Mouse (Mus musculus) sigmoid colon, adult 10 weeks (tissue): ENCODE results near the gene Adam15. TPM values are rescaled to one million over a fixed set of nuclear protein-coding genes. Genes with fewer than 3 reads are reported as not detected.

Experiments used
- polyA plus RNA-seq: library from polyadenylated mRNA; stranded (reverse); fragments of 350-450 nt; fragmentation: Illumina TruSeq; extraction: RNeasy Lipid Tissue Mini Kit (QIAGEN cat#74804); gene quantifications from one replicate; pipeline ENCODE4 v1.2.3, GENCODE M21; 2014; ENCODE audit warnings: low read depth, low replicate concordance

The Adam15 gene
- 14.9 TPM for polyA plus RNA-seq

GRCm38 (mm10) chr3:89349869-89350501 is at the start of gene Adam15:
Gene Adam15 (minus strand): TSS chr3:89349996.

DNA sequence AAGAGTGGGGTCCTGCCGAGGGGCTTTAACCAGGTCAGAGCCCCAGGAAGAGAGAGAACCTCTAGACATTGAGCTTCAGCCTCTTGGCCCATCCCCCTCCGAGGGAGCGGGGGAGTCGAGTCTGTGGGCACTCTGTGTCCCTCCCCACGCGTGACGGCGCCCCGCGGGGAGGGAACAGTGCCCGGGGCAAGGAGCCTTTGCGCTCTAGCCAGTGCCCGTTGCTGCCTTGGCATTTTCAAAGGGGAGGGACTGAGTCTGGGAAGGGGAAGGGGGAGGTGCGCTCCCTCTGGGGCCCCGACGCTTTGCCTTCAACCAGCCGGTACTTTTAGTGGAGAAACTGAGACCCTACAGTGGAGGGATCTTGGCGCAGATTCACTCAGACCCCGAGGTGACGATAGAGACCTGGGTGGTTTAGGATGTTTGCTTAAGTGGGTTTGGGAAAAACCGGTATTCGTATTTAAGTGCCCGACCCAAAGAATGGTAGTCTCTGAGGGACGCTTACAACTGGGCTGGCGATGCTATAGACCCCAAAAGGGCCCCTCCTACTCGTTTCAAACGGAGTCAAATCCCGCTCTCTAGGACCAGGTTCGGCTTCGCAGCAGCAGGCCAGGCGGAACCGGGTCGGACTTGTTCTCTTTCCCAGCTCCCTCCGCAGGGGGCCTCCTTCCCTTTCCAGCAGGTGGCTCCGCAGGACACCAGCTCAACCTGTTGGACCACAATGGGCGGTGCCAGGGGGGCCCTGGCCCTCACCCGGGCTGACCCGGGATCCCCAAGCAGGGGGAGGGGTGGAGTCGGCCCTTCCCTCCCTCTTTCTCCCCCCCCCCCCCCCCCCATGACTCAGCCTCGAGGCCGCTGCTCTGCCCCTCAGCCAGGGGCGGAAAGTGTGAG is 44.5 kb upstream of the Adam15 start, which contains the start of gene Zbtb7b:
Gene Zbtb7b, minus strand, starts transcription at position 771 of the 888 bp plus-strand sequence.

DNA sequence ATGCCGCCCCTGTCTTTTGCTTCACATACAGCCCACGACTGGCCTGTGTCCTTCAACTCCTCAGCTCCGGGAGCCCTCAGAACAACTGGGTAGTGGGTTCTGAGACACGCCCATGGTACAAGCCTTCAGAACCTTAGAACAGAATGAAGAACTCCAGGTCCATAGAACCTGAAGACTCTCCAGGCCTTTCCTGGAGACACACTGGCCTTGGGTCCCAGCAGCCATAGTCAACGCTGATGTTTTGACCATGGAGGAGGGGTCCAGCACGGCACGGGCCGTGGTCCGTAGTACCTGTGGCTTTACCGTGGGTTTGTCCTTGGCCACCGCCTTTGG is 15.3 kb upstream of the Adam15 start, which contains the start of gene Dcst1:
Gene Dcst1, minus strand, starts transcription at position 101 of the 333 bp plus-strand sequence.

DNA sequence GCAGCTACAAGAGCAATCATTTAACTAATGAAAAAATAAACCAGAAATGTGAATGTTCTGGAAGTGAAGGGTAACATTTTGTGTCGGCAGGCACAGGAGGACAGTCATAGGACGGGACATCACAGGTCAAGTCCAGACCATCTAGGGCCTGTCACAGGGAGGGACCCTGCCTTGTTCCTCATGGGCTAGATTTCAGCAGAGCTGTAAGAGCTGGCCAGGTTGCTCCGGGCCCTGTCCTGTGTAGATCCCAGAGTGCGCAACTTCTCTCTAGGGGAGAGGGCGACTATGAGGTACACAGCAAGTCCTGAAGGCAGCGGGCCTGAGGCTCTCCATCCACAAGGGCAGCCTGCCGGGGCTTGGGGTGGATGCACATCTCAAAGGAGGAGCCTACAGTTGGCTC is 11.9 kb upstream of the Adam15 start, which contains the start of gene Dcst2:
Gene Dcst2, plus strand, starts transcription at position 301 of the 400 bp plus-strand sequence.

DNA sequence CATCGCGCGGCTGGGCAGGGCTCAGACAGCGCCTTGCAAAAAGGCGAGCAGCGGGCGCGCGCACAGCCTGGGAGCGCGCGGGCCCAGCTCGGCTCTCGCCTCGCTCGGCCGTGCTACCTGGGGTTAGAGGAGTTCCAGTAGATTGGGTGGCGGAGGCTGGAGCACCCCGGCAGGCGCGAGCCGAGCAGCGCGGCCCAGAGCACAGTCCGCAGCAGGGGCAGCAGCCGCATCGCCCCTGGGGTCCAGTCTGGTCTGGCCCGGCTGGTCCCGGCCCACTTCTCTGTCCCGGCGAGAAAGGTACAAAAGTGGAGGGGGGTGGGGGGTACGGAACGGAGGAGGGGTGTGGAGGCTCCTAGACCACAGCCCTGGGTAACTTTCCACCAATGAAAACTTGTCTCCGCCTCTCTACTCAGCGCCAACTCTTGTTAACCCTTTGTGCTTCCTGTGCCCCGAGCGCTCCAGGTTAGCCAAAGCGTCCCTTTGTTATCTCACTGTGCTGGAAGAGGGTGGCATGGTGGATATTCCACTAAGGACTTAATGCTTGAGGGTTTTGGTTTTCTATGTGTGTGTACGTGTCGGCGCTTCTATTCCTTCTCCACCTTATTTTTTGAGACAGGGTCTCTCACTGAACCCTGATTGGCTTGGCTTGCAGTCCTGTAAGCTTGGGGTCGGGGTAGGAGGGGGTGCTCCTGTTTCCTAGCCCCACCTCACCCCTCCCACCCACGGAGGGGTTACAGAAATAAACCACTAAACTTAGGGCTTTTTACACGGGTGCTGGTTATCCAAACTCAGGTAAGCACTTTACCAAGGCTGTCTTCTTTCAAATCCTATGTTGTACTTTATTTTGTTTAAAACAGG is 11.8 kb downstream of the Adam15 start, which contains the start of gene Efna4:
Gene Efna4, minus strand, starts transcription at position 308 of the 858 bp plus-strand sequence.

GRCm38 (mm10) chr3:89322514-89323165 is 27.2 kb downstream of the Adam15 start, which contains the start of gene Efna3:
Gene Efna3 (minus strand): TSS chr3:89322965.

Other genes with a start within 250 kb of the Adam15 start
- gene Gm43738, start 248.9 kb downstream of the Adam15 start, polyA plus RNA-seq: not detected
- 20.9 TPM for gene Fdps, start 248.0 kb downstream of the Adam15 start, polyA plus RNA-seq
- 22.4 TPM for gene Pklr, start 213.9 kb downstream of the Adam15 start, polyA plus RNA-seq
- gene Hcn3, start 189.8 kb downstream of the Adam15 start, polyA plus RNA-seq: not detected
- 19.0 TPM for gene Clk2, start 185.2 kb downstream of the Adam15 start, polyA plus RNA-seq
- gene Scamp3, start 172.5 kb downstream of the Adam15 start, polyA plus RNA-seq: 10.6 TPM
- 0.76 TPM for gene Fam189b, start 166.9 kb downstream of the Adam15 start, polyA plus RNA-seq
- gene Gba, start 147.1 kb downstream of the Adam15 start, polyA plus RNA-seq: 16.0 TPM
- 1.5 TPM for gene Thbs3, start 134.8 kb downstream of the Adam15 start, polyA plus RNA-seq
- gene Mtx1, start 122.9 kb downstream of the Adam15 start, polyA plus RNA-seq: 29.7 TPM
- 5.0 TPM for gene Muc1, start 120.9 kb downstream of the Adam15 start, polyA plus RNA-seq
- gene Krtcap2, start 104.0 kb downstream of the Adam15 start, polyA plus RNA-seq: 24.4 TPM
- gene Trim46, start 103.7 kb downstream of the Adam15 start, polyA plus RNA-seq: 0.19 TPM
- gene Dpm3, start 90.6 kb downstream of the Adam15 start, polyA plus RNA-seq: not detected
- gene Slc50a1, start 79.4 kb downstream of the Adam15 start, polyA plus RNA-seq: 38.2 TPM
- 20.5 TPM for gene Efna1, start 68.9 kb downstream of the Adam15 start, polyA plus RNA-seq
- not detected for gene Efna3, start 27.0 kb downstream of the Adam15 start, polyA plus RNA-seq
- not detected for gene Efna4, start 12.0 kb downstream of the Adam15 start, polyA plus RNA-seq
- not detected for gene Dcst2, start 12.0 kb upstream of the Adam15 start, polyA plus RNA-seq
- gene Dcst1, start 15.3 kb upstream of the Adam15 start, polyA plus RNA-seq: 0.35 TPM
- gene Zbtb7b, start 44.8 kb upstream of the Adam15 start, polyA plus RNA-seq: 11.5 TPM
- 2.4 TPM for gene Lenep, start 52.8 kb upstream of the Adam15 start, polyA plus RNA-seq
- 1.6 TPM for gene Flad1, start 61.9 kb upstream of the Adam15 start, polyA plus RNA-seq
- 3.3 TPM for gene Cks1b, start 68.4 kb upstream of the Adam15 start, polyA plus RNA-seq
- gene Shc1, start 68.4 kb upstream of the Adam15 start, polyA plus RNA-seq: 33.2 TPM
- 7.7 TPM for gene Pygo2, start 80.2 kb upstream of the Adam15 start, polyA plus RNA-seq
- 23.5 TPM for gene Pbxip1, start 86.7 kb upstream of the Adam15 start, polyA plus RNA-seq
- 1.9 TPM for gene Pmvk, start 104.5 kb upstream of the Adam15 start, polyA plus RNA-seq
- gene Kcnn3, start 170.2 kb upstream of the Adam15 start, polyA plus RNA-seq: 10.0 TPM